Mouse (Mus musculus): ENCODE measurements around the gene Cux1. TPM values are rescaled to one million over a fixed set of nuclear protein-coding genes. Genes with fewer than 3 reads are reported as not detected.

Gene Cux1
- total and polyA plus RNA-seq, 3 experiments = 46.8 to 101 (median 85.8) TPM

- Histone ChIP-seq H3K4me3 (no peak overlapping the region), H3K36me3 (ENCODE audit: control insufficient read depth, insufficient read depth, low read length) (0 out of 2 replicates have a peak, but pooled peaks cover 2% of the 10 kb centered on the region), H3K9ac (ENCODE audit: low read depth, low read length) (no peak overlapping the region), H3K4me1 (ENCODE audit: control insufficient read depth, insufficient read depth, low read length) (peaks cover 22% of the 10 kb centered on the region), H3K79me2 (replicated peaks; ENCODE audit: control insufficient read depth, insufficient read depth, low read length) (peaks cover 7% of the 10 kb centered on the region), H3K27me3 (ENCODE audit: control insufficient read depth, insufficient read depth, low read length) (no peaks in the 10 kb centered on the region), H3K27ac (no peak overlapping the region)
- TF ChIP-seq EP300 (IDR thresholded peaks at IDR 0.05; ENCODE audit: insufficient read depth, low read depth, low read length) = no peak
- no peak for TF ChIP-seq POLR2A (IDR thresholded peaks at IDR 0.05; ENCODE audit: insufficient read depth, low read depth, low read length)
- no peak for TF ChIP-seq CTCF (IDR thresholded peaks at IDR 0.05)
- WGBS = 58% methylated on average over 7 of the region's 7 CpGs
- intact Hi-C loops (cut with DNase I) = no loop called here
- DNase-seq = no peak
Measured at GRCm38 (mm10) chr5:136560656-136561055, 6.6 kb downstream of the Cux1 start.

- Histone ChIP-seq H3K4me1 (ENCODE audit: control insufficient read depth, insufficient read depth, low read length) (peaks cover 22% of the 10 kb centered on the region), H3K27me3 (ENCODE audit: control insufficient read depth, insufficient read depth, low read length) (no peaks in the 10 kb centered on the region), H3K4me3 (no peak overlapping the region), H3K9ac (ENCODE audit: low read depth, low read length) (no peak overlapping the region), H3K79me2 (replicated peaks; ENCODE audit: control insufficient read depth, insufficient read depth, low read length) (peaks cover 7% of the 10 kb centered on the region), H3K36me3 (ENCODE audit: control insufficient read depth, insufficient read depth, low read length) (0 out of 2 replicates have a peak, but pooled peaks cover 2% of the 10 kb centered on the region), H3K27ac (no peak overlapping the region)
- DNase-seq = peak in 1 of 2 experiments; percentile 36
- no peak for TF ChIP-seq POLR2A (IDR thresholded peaks at IDR 0.05; ENCODE audit: insufficient read depth, low read depth, low read length)
- no peak for TF ChIP-seq CTCF (IDR thresholded peaks at IDR 0.05)
- no peak for TF ChIP-seq EP300 (IDR thresholded peaks at IDR 0.05; ENCODE audit: insufficient read depth, low read depth, low read length)
- intact Hi-C loops (cut with DNase I) = no loop called here
- 55% methylated on average over 4 of the region's 4 CpGs for WGBS
Measured at GRCm38 (mm10) chr5:136557446-136557845, 9.8 kb downstream of the Cux1 start.

- H3K79me2 ChIP-seq (replicated peaks; ENCODE audit: control insufficient read depth, insufficient read depth, low read length) = peaks cover 7% of the 10 kb centered on the region
- no peak for DNase-seq
- peaks cover 25% of the 10 kb centered on the region for H3K4me1 ChIP-seq (ENCODE audit: control insufficient read depth, insufficient read depth, low read length)
- no peak overlapping the region; the same call in 1 of the 2 replicates for H3K27ac ChIP-seq
- TF ChIP-seq EP300 (IDR thresholded peaks at IDR 0.05; ENCODE audit: insufficient read depth, low read depth, low read length) = no peak
- TF ChIP-seq CTCF (IDR thresholded peaks at IDR 0.05) = no peak
- TF ChIP-seq POLR2A (IDR thresholded peaks at IDR 0.05; ENCODE audit: insufficient read depth, low read depth, low read length) = no peak
- H3K27me3 ChIP-seq (ENCODE audit: control insufficient read depth, insufficient read depth, low read length) = no peaks in the 10 kb centered on the region
- 71% methylated on average over 14 of the region's 14 CpGs for WGBS
- 0 out of 2 replicates have a peak, but pooled peaks cover 2% of the 10 kb centered on the region for H3K36me3 ChIP-seq (ENCODE audit: control insufficient read depth, insufficient read depth, low read length)
- H3K4me3 ChIP-seq = no peak overlapping the region
- intact Hi-C loops (cut with DNase I) = no loop called here
- H3K9ac ChIP-seq (ENCODE audit: low read depth, low read length) = no peak overlapping the region
Measured at GRCm38 (mm10) chr5:136556328-136557262, 10.7 kb downstream of the Cux1 start.

GRCm38 (mm10) chr5:136555703-136556102, 11.6 kb downstream of the Cux1 start:
- Histone ChIP-seq H3K36me3 (ENCODE audit: control insufficient read depth, insufficient read depth, low read length) (0 out of 2 replicates have a peak, but pooled peaks cover 2% of the 10 kb centered on the region), H3K4me3 (no peak overlapping the region), H3K4me1 (ENCODE audit: control insufficient read depth, insufficient read depth, low read length) (peaks cover 26% of the 10 kb centered on the region), H3K27me3 (ENCODE audit: control insufficient read depth, insufficient read depth, low read length) (no peaks in the 10 kb centered on the region), H3K9ac (ENCODE audit: low read depth, low read length) (no peak overlapping the region), H3K79me2 (replicated peaks; ENCODE audit: control insufficient read depth, insufficient read depth, low read length) (peaks cover 7% of the 10 kb centered on the region), H3K27ac (no peak overlapping the region; the same call in none of the 2 replicates)
- WGBS = 14% methylated on average over 5 of the region's 5 CpGs
- peak; percentile 64 to 67 for DNase-seq
- no peak for TF ChIP-seq CTCF (IDR thresholded peaks at IDR 0.05)
- no peak for TF ChIP-seq POLR2A (IDR thresholded peaks at IDR 0.05; ENCODE audit: insufficient read depth, low read depth, low read length)
- no peak for TF ChIP-seq EP300 (IDR thresholded peaks at IDR 0.05; ENCODE audit: insufficient read depth, low read depth, low read length)
- intact Hi-C loops (cut with DNase I) = no loop called here

DNA sequence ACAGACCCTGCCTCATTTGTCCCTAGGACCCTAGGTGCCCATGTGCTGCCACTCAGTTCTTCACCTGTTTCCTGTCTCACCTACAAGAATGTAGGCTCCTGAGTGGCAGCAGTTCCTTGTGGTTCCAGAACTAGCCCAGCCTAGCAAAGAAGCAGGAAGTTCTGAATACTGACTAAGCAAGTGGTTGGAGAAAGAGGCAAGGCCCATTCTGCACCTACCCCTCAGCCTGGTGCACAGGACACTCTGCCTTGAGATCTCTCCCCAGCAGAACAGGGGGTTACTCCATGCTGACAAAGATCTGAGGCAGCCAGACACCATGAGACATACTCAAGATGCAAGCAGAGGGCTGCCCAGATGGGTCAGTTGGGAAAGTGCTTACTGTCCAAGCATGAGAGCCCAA, 14.5 kb downstream of the Cux1 start:
- TF ChIP-seq EP300 (IDR thresholded peaks at IDR 0.05; ENCODE audit: insufficient read depth, low read depth, low read length) (no peak), POLR2A (IDR thresholded peaks at IDR 0.05; ENCODE audit: insufficient read depth, low read depth, low read length) (no peak), CTCF (IDR thresholded peaks at IDR 0.05) (no peak)
- no peaks in the 10 kb centered on the region for H3K27me3 ChIP-seq (ENCODE audit: control insufficient read depth, insufficient read depth, low read length)
- peaks cover 5% of the 10 kb centered on the region for H3K79me2 ChIP-seq (replicated peaks; ENCODE audit: control insufficient read depth, insufficient read depth, low read length)
- H3K4me3 ChIP-seq = no peak overlapping the region
- no peak overlapping the region for H3K27ac ChIP-seq
- no peak overlapping the region for H3K9ac ChIP-seq (ENCODE audit: low read depth, low read length)
- intact Hi-C loops (cut with DNase I) = no loop called here
- no peak for DNase-seq
- H3K36me3 ChIP-seq (ENCODE audit: control insufficient read depth, insufficient read depth, low read length) = 0 out of 2 replicates have a peak, but pooled peaks cover 2% of the 10 kb centered on the region
- H3K4me1 ChIP-seq (ENCODE audit: control insufficient read depth, insufficient read depth, low read length) = peaks cover 24% of the 10 kb centered on the region

GRCm38 (mm10) chr5:136552093-136552492, 15.2 kb downstream of the Cux1 start:
- WGBS = 86% methylated on average over 3 of the region's 3 CpGs
- H3K79me2 ChIP-seq (replicated peaks; ENCODE audit: control insufficient read depth, insufficient read depth, low read length) = peaks cover 3% of the 10 kb centered on the region
- no peaks in the 10 kb centered on the region for H3K27me3 ChIP-seq (ENCODE audit: control insufficient read depth, insufficient read depth, low read length)
- H3K4me3 ChIP-seq = no peak overlapping the region
- intact Hi-C loops (cut with DNase I) = no loop called here
- no peak overlapping the region for H3K9ac ChIP-seq (ENCODE audit: low read depth, low read length)
- DNase-seq = no peak
- H3K36me3 ChIP-seq (ENCODE audit: control insufficient read depth, insufficient read depth, low read length) = 0 out of 2 replicates have a peak, but pooled peaks cover 2% of the 10 kb centered on the region
- TF ChIP-seq CTCF (IDR thresholded peaks at IDR 0.05) = no peak
- TF ChIP-seq POLR2A (IDR thresholded peaks at IDR 0.05; ENCODE audit: insufficient read depth, low read depth, low read length) = no peak
- no peak for TF ChIP-seq EP300 (IDR thresholded peaks at IDR 0.05; ENCODE audit: insufficient read depth, low read depth, low read length)
- peaks cover 20% of the 10 kb centered on the region for H3K4me1 ChIP-seq (ENCODE audit: control insufficient read depth, insufficient read depth, low read length)
- H3K27ac ChIP-seq = no peak overlapping the region
